Mouse (Mus musculus): ENCODE results near the gene Tmem268.

Tmem268 gene

DNA sequence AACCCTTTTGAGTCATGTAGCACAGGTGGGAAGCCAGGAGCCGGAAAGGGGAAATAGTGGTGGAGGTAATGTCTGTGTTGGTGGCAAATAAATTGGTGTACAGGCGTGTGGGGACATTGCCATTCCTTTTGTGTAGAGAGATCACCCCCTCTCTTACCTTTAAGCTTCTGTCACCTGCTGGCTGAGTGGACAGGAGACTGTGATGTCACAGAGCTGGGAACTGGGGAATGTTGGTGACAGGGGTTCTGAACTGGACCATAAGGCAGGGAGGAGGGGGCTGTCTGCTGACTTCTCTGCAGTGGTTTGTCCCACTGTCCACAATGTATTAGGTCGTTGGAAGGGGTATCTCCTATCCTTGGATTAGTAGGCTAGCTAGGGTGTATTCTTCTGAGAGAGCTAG is 46.4 kb downstream of the Tmem268 start, which contains the start of gene Gm11213:
Gene Gm11213, minus strand, starts transcription at position 317 of the 400 bp plus-strand sequence.
- no peak for DNase-seq

DNA sequence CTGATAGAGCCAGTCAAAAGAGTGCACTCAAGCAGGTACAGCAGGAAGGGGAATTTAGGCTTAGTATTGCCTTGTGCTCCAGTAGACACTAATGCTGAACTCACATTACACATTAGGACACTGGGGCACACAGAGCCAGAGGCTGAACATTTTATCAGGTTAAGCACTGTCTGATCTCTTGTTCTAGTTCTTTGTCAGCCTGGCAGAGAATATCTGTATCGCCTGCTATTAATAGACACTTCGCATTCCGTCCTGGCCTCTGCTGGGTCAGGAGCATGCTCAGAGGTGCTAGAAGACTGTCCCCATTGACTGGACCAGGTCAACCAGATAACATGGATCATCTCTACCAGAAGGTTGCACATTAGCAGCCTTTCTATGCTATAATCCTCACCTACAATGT is 47.0 kb downstream of the Tmem268 start:
- DNase-seq, result no peak

DNA sequence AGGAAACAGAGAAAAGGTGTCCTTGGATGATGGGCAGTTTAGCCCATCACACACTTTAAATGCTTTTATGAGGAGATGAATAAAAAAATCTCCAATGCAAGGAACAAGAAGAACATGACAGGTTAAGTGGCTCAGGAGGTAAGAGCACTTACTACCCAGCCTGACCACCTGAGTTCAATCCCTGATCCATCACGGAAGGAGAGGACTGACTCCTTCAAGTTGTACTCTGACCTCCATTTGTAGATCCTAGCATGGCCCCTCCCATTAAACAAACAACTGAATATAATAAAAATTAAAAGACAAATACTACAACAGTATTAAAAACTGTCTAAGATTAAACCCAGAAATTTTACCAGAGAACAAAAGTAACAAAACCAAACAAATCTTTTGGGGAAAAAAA is 47.4 kb downstream of the Tmem268 start:
- DNase-seq, result no peak

GRCm38 (mm10) chr4:63608391-63608790 is 49.8 kb downstream of the Tmem268 start:
- DNase-seq, result no peak

- no peak for DNase-seq
These were observed 63.3 kb downstream of the Tmem268 start for GRCm38 (mm10) chr4:63621861-63622260.

- peak in 1 of 2 experiments; percentile 55 for DNase-seq
These were observed 63.8 kb downstream of the Tmem268 start, which contains the start of gene Tex48 for GRCm38 (mm10) chr4:63622378-63622835. Gene Tex48, minus strand, starts transcription at chr4:63622428.

GRCm38 (mm10) chr4:63625563-63626080 is 67.0 kb downstream of the Tmem268 start:
- DNase-seq, result no peak

GRCm38 (mm10) chr4:63627111-63627510 is 68.5 kb downstream of the Tmem268 start:
- DNase-seq, result no peak

- no peak for DNase-seq
These were observed 74.6 kb downstream of the Tmem268 start for GRCm38 (mm10) chr4:63633181-63633580.
